Mouse (Mus musculus): ENCODE measurements around the gene Gga3. TPM values are rescaled to one million over a fixed set of nuclear protein-coding genes. Genes with fewer than 3 reads are reported as not detected.
A peak's percentile ranks its signal among the peaks of the same experiment; 100 is the strongest.

Gene Gga3
- polyA plus RNA-seq, 1 experiment from 2014 or later, result 36.5 TPM

DNA sequence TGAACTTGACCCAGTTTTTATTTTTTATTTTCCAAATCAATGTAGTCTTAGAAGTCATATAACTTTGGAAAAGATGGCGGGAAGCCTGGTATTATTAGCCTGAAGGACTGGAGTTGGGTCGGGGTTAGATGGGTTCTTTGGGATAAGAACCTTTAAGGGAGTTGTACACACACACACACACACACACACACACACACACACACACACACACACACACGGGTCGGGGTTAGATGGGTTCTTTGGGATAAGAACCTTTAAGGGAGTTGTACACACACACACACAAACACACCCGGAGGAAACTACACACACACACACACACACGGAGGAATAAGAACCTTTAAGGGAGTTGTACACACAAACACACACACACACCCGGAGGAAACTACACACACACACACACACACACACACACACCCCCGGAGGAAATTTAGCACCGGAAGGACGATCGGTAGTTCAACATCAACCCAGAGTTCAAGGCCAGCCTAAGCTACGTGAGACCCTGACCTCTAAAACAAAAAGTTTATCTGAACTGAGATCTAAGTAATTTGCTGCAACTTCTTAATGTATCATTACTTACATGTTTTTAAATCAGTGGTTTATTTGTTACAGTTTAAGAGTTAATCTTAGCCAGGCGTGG lies 24.7 kb upstream of the Gga3 start:
- Histone ChIP-seq H3K4me3 (ENCODE audit: low read depth, low read length) (peak overlapping the region; percentile 53), H3K9me3 (ENCODE audit: control insufficient read depth, low read length) (no peaks in the 10 kb centered on the region), H3K27me3 (ENCODE audit: control insufficient read depth, insufficient read depth, low read length) (no peaks in the 10 kb centered on the region), H3K4me1 (replicated peaks; ENCODE audit: control insufficient read depth, insufficient read depth, low read length) (no peaks in the 10 kb centered on the region), H3K9ac (ENCODE audit: low read length) (peak overlapping the region; percentile 52), H3K27ac (ENCODE audit: low read depth, low read length) (no peak overlapping the region), H3K36me3 (ENCODE audit: control insufficient read depth, insufficient read depth, low read length) (no peaks in the 10 kb centered on the region), H3K4me2 (ENCODE audit: low read depth, low read length, severe bottlenecking) (peak overlapping the region; percentile 57)
- 56% methylated on average over 13 of the region's 13 CpGs for WGBS
- peak; percentile 17 for ATAC-seq (replicated peaks; ENCODE audit: low FRiP score)
- DNase-seq (ENCODE audit: low spot score), result no peak

DNA sequence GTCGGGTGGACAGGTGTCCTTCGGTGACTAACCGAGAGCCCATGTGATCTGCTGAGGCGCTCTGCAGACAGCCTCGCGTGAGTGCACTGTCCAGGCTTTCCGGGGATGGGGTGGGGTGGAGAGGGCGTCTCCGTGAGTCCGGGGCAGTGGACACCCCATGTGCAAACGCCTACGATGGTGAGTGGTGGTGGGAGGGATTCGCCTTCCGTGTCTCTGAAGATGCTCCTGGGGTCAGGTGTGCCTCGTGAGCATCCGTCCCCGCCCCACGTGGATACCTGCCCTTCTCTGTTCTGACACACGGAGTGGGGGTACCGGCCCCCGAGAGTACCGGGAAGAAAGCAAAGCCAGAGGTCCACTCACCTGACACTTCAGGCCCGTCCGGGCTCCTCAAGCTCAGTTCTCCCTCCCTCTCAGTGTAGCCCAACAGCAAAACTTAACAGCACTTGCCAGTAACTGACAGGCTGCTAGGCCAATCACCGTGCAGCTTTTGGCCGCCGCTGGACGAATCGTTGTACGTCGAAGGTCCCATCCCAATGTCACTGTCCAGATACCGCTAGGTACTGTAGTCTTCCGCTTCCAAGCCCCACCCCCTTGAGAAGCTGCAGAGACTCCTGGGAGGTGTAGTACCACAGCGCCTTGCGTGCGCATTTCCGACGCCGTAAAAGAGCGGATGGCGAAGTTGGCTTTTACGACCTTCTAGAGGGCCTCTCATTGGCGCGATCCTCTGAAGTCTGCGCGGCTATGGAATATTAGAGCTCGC lies 24.0 kb upstream of the Gga3 start, which contains the start of gene Slc25a19:
Gene Slc25a19, minus strand, starts transcription at position 591 of the 760 bp plus-strand sequence.
- H3K4me1 ChIP-seq (replicated peaks; ENCODE audit: control insufficient read depth, insufficient read depth, low read length), result no peaks in the 10 kb centered on the region
- H3K4me2 ChIP-seq (ENCODE audit: low read depth, low read length, severe bottlenecking), result peak within 1 kb of the TSS; percentile 57
- ATAC-seq (replicated peaks; ENCODE audit: low FRiP score), result peak; percentile 99
- no peaks in the 10 kb centered on the region for H3K36me3 ChIP-seq (ENCODE audit: control insufficient read depth, insufficient read depth, low read length)
- H3K4me3 ChIP-seq (ENCODE audit: low read depth, low read length), result peak within 1 kb of the TSS; percentile 53
- peak within 1 kb of the TSS; percentile 67 for H3K9ac ChIP-seq (ENCODE audit: low read length)
- peak; percentile 97 for DNase-seq (ENCODE audit: low spot score)
- no peaks in the 10 kb centered on the region for H3K27me3 ChIP-seq (ENCODE audit: control insufficient read depth, insufficient read depth, low read length)
- H3K27ac ChIP-seq (ENCODE audit: low read depth, low read length), result no peak within 1 kb of the TSS
- WGBS, result under 1% methylated on average over 47 of the region's 47 CpGs
- no peaks in the 10 kb centered on the region for H3K9me3 ChIP-seq (ENCODE audit: control insufficient read depth, low read length)

DNA sequence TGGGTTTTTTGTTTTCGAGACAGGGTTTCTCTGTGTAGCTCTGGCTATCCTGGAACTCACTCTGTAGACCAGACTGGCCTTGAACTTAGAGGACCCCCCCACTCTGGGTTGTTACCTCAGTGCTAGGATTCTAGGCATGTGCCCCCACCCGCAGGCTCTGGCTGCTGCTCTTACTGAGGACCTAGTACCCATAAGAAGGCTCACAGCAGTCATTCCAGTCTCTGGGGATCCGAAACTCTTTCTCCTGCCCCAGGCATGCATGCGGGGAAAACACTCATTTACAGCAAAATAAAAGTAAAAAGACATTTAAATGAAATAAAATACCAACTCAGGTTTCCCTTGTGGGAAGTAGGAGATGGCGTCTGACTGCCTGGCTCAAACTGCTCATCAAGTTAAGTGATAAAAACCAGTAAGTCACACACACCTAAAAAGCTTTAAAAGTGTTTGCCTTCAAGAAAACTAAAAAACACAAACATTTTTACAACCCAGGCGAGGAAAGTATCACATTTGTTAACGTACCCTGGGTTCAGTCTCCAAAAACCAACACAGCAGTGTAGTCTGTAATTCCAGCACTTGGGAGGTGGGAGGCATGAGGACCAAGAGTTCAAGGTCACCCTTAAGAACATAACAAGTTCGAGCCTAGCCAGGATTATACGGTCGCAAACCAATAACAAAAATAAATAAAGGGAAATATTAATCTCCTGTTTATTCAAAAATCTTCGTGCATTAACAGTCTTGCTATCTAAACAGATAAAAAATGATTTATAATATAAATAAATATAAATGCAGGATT lies 23.2 kb upstream of the Gga3 start:
- H3K27ac ChIP-seq (ENCODE audit: low read depth, low read length), result no peak overlapping the region
- H3K4me2 ChIP-seq (ENCODE audit: low read depth, low read length, severe bottlenecking), result peak overlapping the region; percentile 57
- no peaks in the 10 kb centered on the region for H3K9me3 ChIP-seq (ENCODE audit: control insufficient read depth, low read length)
- no peaks in the 10 kb centered on the region for H3K4me1 ChIP-seq (replicated peaks; ENCODE audit: control insufficient read depth, insufficient read depth, low read length)
- DNase-seq (ENCODE audit: low spot score) (no peak), ATAC-seq (replicated peaks; ENCODE audit: low FRiP score) (no peak)
- H3K4me3 ChIP-seq (ENCODE audit: low read depth, low read length), result peak overlapping the region; percentile 53
- WGBS, result 57% methylated on average over 11 of the region's 11 CpGs
- H3K9ac ChIP-seq (ENCODE audit: low read length), result peak overlapping the region; percentile 67
- no peaks in the 10 kb centered on the region for H3K27me3 ChIP-seq (ENCODE audit: control insufficient read depth, insufficient read depth, low read length)
- H3K36me3 ChIP-seq (ENCODE audit: control insufficient read depth, insufficient read depth, low read length), result 0 out of 2 replicates have a peak, but pooled peaks cover 2% of the 10 kb centered on the region

DNA sequence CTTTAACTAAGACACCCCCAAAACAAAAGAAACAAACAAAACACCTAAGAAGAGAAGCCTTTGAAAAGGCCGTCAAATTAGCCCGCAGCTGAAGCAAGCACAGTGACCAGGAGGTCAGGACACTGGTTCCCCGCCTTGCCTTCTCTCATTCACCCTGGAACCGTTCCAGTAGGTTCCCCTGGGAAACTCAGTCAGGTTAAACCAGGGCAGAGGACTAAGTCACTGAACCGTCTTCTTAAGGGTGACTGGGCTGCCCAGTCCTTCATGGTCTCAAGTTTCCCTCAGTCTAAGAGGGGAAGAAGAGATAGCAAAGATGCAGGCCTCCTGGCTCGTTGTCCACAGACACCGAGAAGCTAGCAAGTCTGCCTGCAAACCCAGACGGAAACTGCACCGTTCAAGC lies 22.0 kb upstream of the Gga3 start:
- no peak for DNase-seq (ENCODE audit: low spot score)
- Histone ChIP-seq H3K36me3 (ENCODE audit: control insufficient read depth, insufficient read depth, low read length) (0 out of 2 replicates have a peak, but pooled peaks cover 2% of the 10 kb centered on the region), H3K9me3 (ENCODE audit: control insufficient read depth, low read length) (no peaks in the 10 kb centered on the region), H3K9ac (ENCODE audit: low read length) (no peak overlapping the region), H3K4me2 (ENCODE audit: low read depth, low read length, severe bottlenecking) (no peak overlapping the region), H3K27me3 (ENCODE audit: control insufficient read depth, insufficient read depth, low read length) (no peaks in the 10 kb centered on the region), H3K27ac (ENCODE audit: low read depth, low read length) (no peak overlapping the region), H3K4me1 (replicated peaks; ENCODE audit: control insufficient read depth, insufficient read depth, low read length) (no peaks in the 10 kb centered on the region), H3K4me3 (ENCODE audit: low read depth, low read length) (no peak overlapping the region)
- ATAC-seq (replicated peaks; ENCODE audit: low FRiP score), result no peak
- 84% methylated on average over 9 of the region's 9 CpGs for WGBS

DNA sequence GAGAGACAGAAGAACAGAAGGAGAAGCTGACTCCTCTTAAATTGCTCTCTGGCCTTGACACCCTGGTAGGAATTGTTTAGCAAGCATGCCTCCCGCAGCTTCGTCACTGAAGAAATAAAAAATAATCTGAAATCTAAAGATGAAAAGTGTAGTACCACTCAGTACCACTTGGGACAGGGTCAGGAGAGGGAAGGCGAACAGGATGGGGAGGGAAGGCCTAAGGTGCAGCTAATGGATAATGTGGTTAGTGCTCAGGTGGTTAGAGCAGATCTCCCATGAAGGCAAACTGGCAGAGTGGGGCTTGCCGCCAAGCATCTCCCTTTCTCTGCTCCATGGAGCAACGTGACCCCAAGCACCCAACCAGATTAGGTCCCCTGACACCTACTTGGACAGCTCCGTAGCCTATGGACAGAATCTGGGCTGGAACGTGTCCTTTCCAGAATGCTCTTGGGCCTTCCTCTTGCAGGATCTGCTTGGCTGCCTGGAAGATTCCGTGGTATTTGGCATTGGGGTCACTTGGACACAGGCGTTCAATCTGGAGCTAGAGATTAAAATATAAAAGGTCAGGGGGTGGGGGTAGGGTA lies 19.7 kb upstream of the Gga3 start:
- no peak overlapping the region for H3K9ac ChIP-seq (ENCODE audit: low read length)
- WGBS, result 79% methylated on average over 9 of the region's 9 CpGs
- ATAC-seq (replicated peaks; ENCODE audit: low FRiP score) (no peak), DNase-seq (ENCODE audit: low spot score) (no peak)
- H3K9me3 ChIP-seq (ENCODE audit: control insufficient read depth, low read length), result no peaks in the 10 kb centered on the region
- no peak overlapping the region for H3K27ac ChIP-seq (ENCODE audit: low read depth, low read length)
- H3K27me3 ChIP-seq (ENCODE audit: control insufficient read depth, insufficient read depth, low read length), result no peaks in the 10 kb centered on the region
- H3K4me2 ChIP-seq (ENCODE audit: low read depth, low read length, severe bottlenecking), result no peak overlapping the region
- H3K4me3 ChIP-seq (ENCODE audit: low read depth, low read length), result no peak overlapping the region
- H3K36me3 ChIP-seq (ENCODE audit: control insufficient read depth, insufficient read depth, low read length), result 0 out of 2 replicates have a peak, but pooled peaks cover 2% of the 10 kb centered on the region
- H3K4me1 ChIP-seq (replicated peaks; ENCODE audit: control insufficient read depth, insufficient read depth, low read length), result no peaks in the 10 kb centered on the region

DNA sequence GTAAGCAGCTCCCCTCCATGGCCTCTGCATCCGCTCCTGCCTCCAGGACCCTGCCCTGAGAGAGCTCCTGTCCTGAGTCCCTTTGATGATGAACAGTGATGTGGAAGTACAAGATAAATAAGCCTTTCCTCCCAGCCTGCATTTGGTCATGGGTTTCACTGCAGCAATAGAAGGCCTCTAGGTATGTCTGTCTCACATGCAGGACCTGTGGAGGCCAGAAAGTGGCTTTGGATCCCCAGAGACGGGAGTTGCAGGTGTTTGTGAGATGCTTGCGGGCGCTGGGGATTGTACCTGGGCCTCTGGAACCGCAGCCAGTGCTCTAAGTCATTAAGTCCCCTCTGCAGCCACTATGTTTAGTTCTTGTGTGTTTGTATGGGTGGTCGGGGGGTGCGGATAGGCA lies 16.1 kb upstream of the Gga3 start:
- Histone ChIP-seq H3K27ac (ENCODE audit: low read depth, low read length) (no peak overlapping the region), H3K27me3 (ENCODE audit: control insufficient read depth, insufficient read depth, low read length) (no peaks in the 10 kb centered on the region), H3K9ac (ENCODE audit: low read length) (no peak overlapping the region), H3K4me3 (ENCODE audit: low read depth, low read length) (no peak overlapping the region), H3K36me3 (ENCODE audit: control insufficient read depth, insufficient read depth, low read length) (0 out of 2 replicates have a peak, but pooled peaks cover 2% of the 10 kb centered on the region), H3K4me2 (ENCODE audit: low read depth, low read length, severe bottlenecking) (no peak overlapping the region), H3K4me1 (replicated peaks; ENCODE audit: control insufficient read depth, insufficient read depth, low read length) (0 out of 2 replicates have a peak, but pooled peaks cover 1% of the 10 kb centered on the region), H3K9me3 (ENCODE audit: control insufficient read depth, low read length) (no peaks in the 10 kb centered on the region)
- WGBS, result 96% methylated on average over 7 of the region's 7 CpGs
- no peak for ATAC-seq (replicated peaks; ENCODE audit: low FRiP score)
- DNase-seq (ENCODE audit: low spot score), result no peak

DNA sequence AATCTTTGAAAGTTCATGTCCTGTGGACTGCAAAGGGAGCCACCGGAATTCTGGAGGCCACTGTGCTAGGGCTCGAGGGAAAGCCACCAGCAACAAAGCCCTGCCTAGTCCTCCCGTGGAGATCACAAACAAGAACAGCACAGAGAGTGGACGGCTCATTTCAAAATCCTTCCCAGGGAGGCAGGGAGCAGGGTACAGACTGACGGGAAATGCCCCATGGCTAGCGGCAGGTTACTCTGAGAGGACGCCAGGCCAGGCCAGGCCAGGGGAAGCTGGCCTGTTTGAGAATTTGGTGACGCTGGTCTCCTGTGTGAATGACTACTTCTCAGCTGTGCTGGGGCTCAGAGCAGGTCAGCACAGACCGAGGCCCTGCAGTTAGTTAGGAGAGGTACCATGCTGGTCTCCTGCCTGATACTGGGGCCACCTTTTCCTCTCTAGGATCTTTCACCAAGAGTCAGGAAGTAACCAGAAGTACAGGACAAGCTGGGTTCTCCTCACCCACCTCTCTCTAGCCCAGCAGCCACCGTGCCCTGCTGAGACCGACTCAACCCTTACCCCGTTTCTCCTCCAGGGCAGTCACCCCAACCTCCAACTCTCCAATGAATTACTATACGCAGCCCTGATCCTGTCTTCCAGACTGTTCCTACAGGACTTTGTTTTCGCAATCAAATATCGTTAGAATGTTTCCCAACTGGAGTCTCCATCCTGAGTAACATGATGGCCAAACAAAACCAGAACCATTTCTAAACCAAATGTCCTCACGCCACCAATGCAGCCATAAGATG lies 15.1 kb upstream of the Gga3 start:
- no peak overlapping the region for H3K9ac ChIP-seq (ENCODE audit: low read length)
- no peaks in the 10 kb centered on the region for H3K9me3 ChIP-seq (ENCODE audit: control insufficient read depth, low read length)
- 88% methylated on average over 16 of the region's 16 CpGs for WGBS
- ATAC-seq (replicated peaks; ENCODE audit: low FRiP score) (no peak), DNase-seq (ENCODE audit: low spot score) (no peak)
- H3K36me3 ChIP-seq (ENCODE audit: control insufficient read depth, insufficient read depth, low read length), result 0 out of 2 replicates have a peak, but pooled peaks cover 2% of the 10 kb centered on the region
- 0 out of 2 replicates have a peak, but pooled peaks cover 1% of the 10 kb centered on the region for H3K4me1 ChIP-seq (replicated peaks; ENCODE audit: control insufficient read depth, insufficient read depth, low read length)
- no peak overlapping the region for H3K4me2 ChIP-seq (ENCODE audit: low read depth, low read length, severe bottlenecking)
- no peak overlapping the region for H3K27ac ChIP-seq (ENCODE audit: low read depth, low read length)
- H3K4me3 ChIP-seq (ENCODE audit: low read depth, low read length), result no peak overlapping the region
- H3K27me3 ChIP-seq (ENCODE audit: control insufficient read depth, insufficient read depth, low read length), result no peaks in the 10 kb centered on the region

Data from forebrain, embryonic 11.5 days (tissue).